Comparison of ENCODE assay signal across 20 mouse cellular contexts in the genomic region with DNA sequence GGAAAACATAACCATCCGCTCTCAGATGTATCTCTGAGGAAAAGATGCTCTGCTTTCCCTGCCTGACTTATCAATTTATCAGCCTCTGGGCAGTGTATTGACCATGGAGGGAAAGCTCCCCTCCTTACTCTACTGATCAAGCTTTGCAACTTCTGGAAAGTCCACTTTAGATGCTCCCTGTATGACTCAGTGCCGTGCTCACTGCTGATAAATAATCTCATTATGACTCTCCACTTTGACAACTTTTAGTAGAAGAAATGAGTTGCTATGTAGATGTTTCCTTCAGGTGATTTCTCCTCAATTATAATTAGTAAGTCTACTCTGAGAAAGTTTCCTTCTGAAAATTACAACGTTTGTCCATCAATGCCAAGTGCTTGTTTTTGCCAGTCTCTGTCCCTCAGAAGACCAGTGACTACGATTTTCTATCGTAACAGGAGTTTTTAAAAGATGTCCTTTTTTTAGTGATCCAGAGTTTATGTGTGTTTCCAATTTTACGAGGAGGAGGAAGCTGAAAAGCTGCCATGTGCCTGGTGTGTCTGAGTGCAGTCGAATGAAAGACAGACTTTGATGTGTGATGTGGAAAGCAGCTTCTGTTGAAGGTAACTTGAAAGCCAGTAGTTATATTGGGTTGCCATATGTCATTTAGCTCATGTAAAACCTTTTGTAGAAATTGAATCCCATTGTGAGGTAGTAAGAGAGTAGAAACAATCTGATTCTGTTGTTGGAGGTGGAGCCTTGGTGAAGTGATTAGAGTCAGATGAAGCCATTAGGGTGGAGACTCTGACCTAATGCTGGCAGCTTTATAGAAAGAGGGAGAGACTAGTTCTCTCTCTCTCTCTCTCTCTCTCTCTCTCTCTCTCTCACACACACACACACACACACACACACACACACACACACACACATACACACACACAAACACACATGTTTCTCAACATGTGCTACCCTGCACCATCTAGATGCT. TPM values are rescaled to one million over a fixed set of nuclear protein-coding genes. Genes with fewer than 3 reads are reported as not detected.
DNase-seq lines count a peak whose midpoint lies in the region; ATAC-seq lines count a peak whose summit lies in the region.
"Had no signal": no experiment of that assay in that cellular context is flagged by ENCODE, and none has a peak within 500 bp of the region (broad histone marks: within the 10 kb centered on the region; RNA-seq: fewer than 3 reads in every experiment).

No protein-coding gene starts in this region.

- ATAC-seq in activated CD4-positive, CD25-positive, alpha-beta regulatory T cell, adult 4 months = peak; percentile 72
- peak; percentile 73 for ATAC-seq in inflammation-experienced regulatory T-cells, adult 6 months
- ATAC-seq: forebrain, embryonic 14.5 days; forebrain, postnatal 0 days; hindbrain, embryonic 16.5 days; intestine, postnatal 0 days; Patski had no signal

- DNase-seq in CD4-positive, CD25-positive, alpha-beta regulatory T cell, adult 2 months (ENCODE audit: low read depth, low spot score) = peak; percentile 31
- no peak for DNase-seq in cerebellum, adult 9-10 months
- DNase-seq in urinary bladder, postnatal 10 days (ENCODE audit: low spot score) = no peak
- no peak for DNase-seq in cerebellum, adult 11 months
- DNase-seq: adrenal gland, adult 2 months; adrenal gland, postnatal 14 days; cerebellum, adult 18-20 months; cerebellum, adult 9-11 months; cerebellum, postnatal 25 days; forebrain, postnatal 0 days; gastrocnemius, postnatal 25 days; heart, adult 18-20 months; heart, postnatal 10 days; heart, postnatal 36 days had no signal

RNA-seq across cellular contexts. Expression of a gene that starts 21.4 kb away (rescaled TPM):
- polyA plus RNA-seq in activated CD4-positive, CD25-positive, alpha-beta regulatory T cell, adult 4 months (2017; shearing (Covaris generic)) = 10 to 100 TPM; 15.7 to 17.3 TPM
- 10 to 100 TPM; 17.9 to 32.3 (median 21.1) TPM for polyA plus RNA-seq in inflammation-experienced regulatory T-cells, adult 6 months (2017; shearing (Covaris generic))
